Mouse (Mus musculus) ES-E14 (cell line): ENCODE data around the gene Ankrd23.

Experiments used
- CHD2 ChIP-seq: IDR thresholded peaks from 2 replicates; pipeline ENCODE4 v1.6.1; 2014; ENCODE audit warnings: mild to moderate bottlenecking, low read depth, low read length, inconsistent platforms
- HCFC1 ChIP-seq: IDR thresholded peaks from 2 replicates; pipeline ENCODE4 v1.6.1; 2012; ENCODE audit warnings: low read length, inconsistent platforms, borderline replicate concordance; ENCODE audit not compliant: insufficient read depth
- MAFK ChIP-seq: IDR thresholded peaks from 2 replicates; pipeline ENCODE4 v1.6.1; 2014; ENCODE audit warnings: mild to moderate bottlenecking, low read depth, low read length, inconsistent platforms; ENCODE audit not compliant: insufficient read depth
- ZNF384 ChIP-seq: IDR thresholded peaks from 2 replicates; pipeline ENCODE4 v1.6.1; 2012; ENCODE audit warnings: low read depth, low read length, inconsistent platforms

- TF ChIP-seq ZNF384 = no peak
- TF ChIP-seq MAFK = no peak
- no peak for TF ChIP-seq CHD2
- no peak for TF ChIP-seq HCFC1
These were observed 6.2 kb upstream of the Ankrd23 start for GRCm38 (mm10) chr1:36542925-36543324.
